Mouse (Mus musculus): ENCODE measurements at regions not wholly inside any gene's neighbourhood (a gene's known extent, or its start where the extent isn't known, plus 50 kb on each side); places are given as distances from the start of the nearest gene placed in this dataset.

GRCm38 (mm10) chr8:125342521-125342920, 227.1 kb downstream of the Sipa1l2 start:
- no peaks in the 10 kb centered on the region for H3K9me3 ChIP-seq
- 81% methylated on average over 9 of the region's 9 CpGs for WGBS
- H3K36me3 ChIP-seq = no peaks in the 10 kb centered on the region
- no peak overlapping the region for H3K27ac ChIP-seq
- H3K9ac ChIP-seq (replicated peaks) = no peak overlapping the region
- H3K4me2 ChIP-seq = no peak overlapping the region
- peaks cover 27% of the 10 kb centered on the region for H3K27me3 ChIP-seq
- H3K4me3 ChIP-seq (replicated peaks) = no peak overlapping the region
- peaks cover 9% of the 10 kb centered on the region for H3K4me1 ChIP-seq (replicated peaks)
- no peak for ATAC-seq (ENCODE audit: insufficient number of reproducible peaks, insufficient read depth, low FRiP score, low TSS enrichment, low read depth)

GRCm38 (mm10) chr8:125341606-125342005, 228.0 kb downstream of the Sipa1l2 start:
- peaks cover 18% of the 10 kb centered on the region for H3K4me1 ChIP-seq (replicated peaks)
- peaks cover 22% of the 10 kb centered on the region for H3K27me3 ChIP-seq
- H3K36me3 ChIP-seq = no peaks in the 10 kb centered on the region
- no peak overlapping the region for H3K4me2 ChIP-seq
- H3K9ac ChIP-seq (replicated peaks) = no peak overlapping the region
- H3K27ac ChIP-seq = no peak overlapping the region
- WGBS = 91% methylated on average over 4 of the region's 4 CpGs
- no peaks in the 10 kb centered on the region for H3K9me3 ChIP-seq
- ATAC-seq (ENCODE audit: insufficient number of reproducible peaks, insufficient read depth, low FRiP score, low TSS enrichment, low read depth) = no peak
- no peak overlapping the region for H3K4me3 ChIP-seq (replicated peaks)

GRCm38 (mm10) chr8:125338222-125338621, 231.4 kb downstream of the Sipa1l2 start:
- 21% methylated on average over 6 of the region's 6 CpGs for WGBS
- Histone ChIP-seq H3K27ac (no peak overlapping the region), H3K9me3 (no peaks in the 10 kb centered on the region), H3K4me1 (replicated peaks) (peaks cover 20% of the 10 kb centered on the region), H3K36me3 (no peaks in the 10 kb centered on the region), H3K9ac (replicated peaks) (no peak overlapping the region), H3K4me2 (no peak overlapping the region), H3K27me3 (peaks cover 13% of the 10 kb centered on the region), H3K4me3 (replicated peaks) (no peak overlapping the region)
- ATAC-seq (ENCODE audit: insufficient number of reproducible peaks, insufficient read depth, low FRiP score, low TSS enrichment, low read depth) = no peak

GRCm38 (mm10) chr8:125337444-125338077, 232.0 kb downstream of the Sipa1l2 start:
- Histone ChIP-seq H3K4me1 (replicated peaks) (peaks cover 20% of the 10 kb centered on the region), H3K4me3 (replicated peaks) (no peak overlapping the region), H3K27ac (no peak overlapping the region), H3K27me3 (peaks cover 13% of the 10 kb centered on the region), H3K36me3 (no peaks in the 10 kb centered on the region), H3K9ac (replicated peaks) (no peak overlapping the region), H3K4me2 (no peak overlapping the region), H3K9me3 (no peaks in the 10 kb centered on the region)
- 24% methylated on average over 18 of the region's 18 CpGs for WGBS
- no peak for ATAC-seq (ENCODE audit: insufficient number of reproducible peaks, insufficient read depth, low FRiP score, low TSS enrichment, low read depth)

GRCm38 (mm10) chr8:125336799-125337198, 232.8 kb downstream of the Sipa1l2 start:
- ATAC-seq (ENCODE audit: insufficient number of reproducible peaks, insufficient read depth, low FRiP score, low TSS enrichment, low read depth) = no peak
- Histone ChIP-seq H3K27me3 (peaks cover 13% of the 10 kb centered on the region), H3K4me1 (replicated peaks) (peaks cover 20% of the 10 kb centered on the region), H3K4me3 (replicated peaks) (no peak overlapping the region), H3K9ac (replicated peaks) (no peak overlapping the region), H3K4me2 (no peak overlapping the region), H3K27ac (no peak overlapping the region), H3K9me3 (no peaks in the 10 kb centered on the region), H3K36me3 (no peaks in the 10 kb centered on the region)
- WGBS = 60% methylated on average over 3 of the region's 3 CpGs

GRCm38 (mm10) chr8:125335575-125336370, 233.8 kb downstream of the Sipa1l2 start:
- peaks cover 20% of the 10 kb centered on the region for H3K4me1 ChIP-seq (replicated peaks)
- no peak overlapping the region for H3K9ac ChIP-seq (replicated peaks)
- no peaks in the 10 kb centered on the region for H3K36me3 ChIP-seq
- H3K9me3 ChIP-seq = no peaks in the 10 kb centered on the region
- ATAC-seq (ENCODE audit: insufficient number of reproducible peaks, insufficient read depth, low FRiP score, low TSS enrichment, low read depth) = no peak
- 79% methylated on average over 28 of the region's 28 CpGs for WGBS
- H3K4me3 ChIP-seq (replicated peaks) = no peak overlapping the region
- H3K27ac ChIP-seq = no peak overlapping the region
- peaks cover 5% of the 10 kb centered on the region; the same call in 1 of the 2 replicates for H3K27me3 ChIP-seq
- no peak overlapping the region for H3K4me2 ChIP-seq

- peaks cover 20% of the 10 kb centered on the region for H3K4me1 ChIP-seq (replicated peaks)
- no peaks in the 10 kb centered on the region for H3K36me3 ChIP-seq
- no peak overlapping the region for H3K4me2 ChIP-seq
- H3K27ac ChIP-seq = no peak overlapping the region
- no peak for ATAC-seq (ENCODE audit: insufficient number of reproducible peaks, insufficient read depth, low FRiP score, low TSS enrichment, low read depth)
- no peaks in the 10 kb centered on the region for H3K9me3 ChIP-seq
- no peak overlapping the region for H3K9ac ChIP-seq (replicated peaks)
- no peak overlapping the region for H3K4me3 ChIP-seq (replicated peaks)
- WGBS = 43% methylated on average over 6 of the region's 6 CpGs
- H3K27me3 ChIP-seq = no peaks in the 10 kb centered on the region; the same call in 1 of the 2 replicates
Measured at GRCm38 (mm10) chr8:125335171-125335570, 234.4 kb downstream of the Sipa1l2 start.

GRCm38 (mm10) chr8:125330638-125331037, 239.0 kb downstream of the Sipa1l2 start:
- WGBS = 43% methylated on average over 6 of the region's 6 CpGs
- Histone ChIP-seq H3K27me3 (peaks cover 8% of the 10 kb centered on the region; the same call in 1 of the 2 replicates), H3K4me2 (no peak overlapping the region), H3K9ac (replicated peaks) (no peak overlapping the region), H3K36me3 (no peaks in the 10 kb centered on the region), H3K4me3 (replicated peaks) (no peak overlapping the region), H3K4me1 (replicated peaks) (peaks cover 21% of the 10 kb centered on the region), H3K27ac (no peak overlapping the region), H3K9me3 (no peaks in the 10 kb centered on the region)
- no peak for ATAC-seq (ENCODE audit: insufficient number of reproducible peaks, insufficient read depth, low FRiP score, low TSS enrichment, low read depth)

GRCm38 (mm10) chr8:125328650-125329049, 241.0 kb downstream of the Sipa1l2 start:
- Histone ChIP-seq H3K27me3 (peaks cover 10% of the 10 kb centered on the region; the same call in 1 of the 2 replicates), H3K9me3 (no peaks in the 10 kb centered on the region), H3K4me2 (no peak overlapping the region), H3K27ac (no peak overlapping the region), H3K36me3 (no peaks in the 10 kb centered on the region), H3K4me1 (replicated peaks) (peaks cover 28% of the 10 kb centered on the region), H3K9ac (replicated peaks) (no peak overlapping the region), H3K4me3 (replicated peaks) (no peak overlapping the region)
- ATAC-seq (ENCODE audit: insufficient number of reproducible peaks, insufficient read depth, low FRiP score, low TSS enrichment, low read depth) = no peak
- 88% methylated on average over 4 of the region's 4 CpGs for WGBS

- no peak overlapping the region for H3K4me2 ChIP-seq
- peaks cover 28% of the 10 kb centered on the region for H3K4me1 ChIP-seq (replicated peaks)
- H3K27ac ChIP-seq = no peak overlapping the region
- no peak overlapping the region for H3K9ac ChIP-seq (replicated peaks)
- H3K4me3 ChIP-seq (replicated peaks) = no peak overlapping the region
- H3K27me3 ChIP-seq = peaks cover 10% of the 10 kb centered on the region; the same call in 1 of the 2 replicates
- no peaks in the 10 kb centered on the region for H3K9me3 ChIP-seq
- no peak for ATAC-seq (ENCODE audit: insufficient number of reproducible peaks, insufficient read depth, low FRiP score, low TSS enrichment, low read depth)
- 71% methylated on average over 13 of the region's 13 CpGs for WGBS
- no peaks in the 10 kb centered on the region for H3K36me3 ChIP-seq
Measured at GRCm38 (mm10) chr8:125327551-125328262, 241.9 kb downstream of the Sipa1l2 start.

GRCm38 (mm10) chr8:125327006-125327405, 242.6 kb downstream of the Sipa1l2 start:
- peaks cover 28% of the 10 kb centered on the region for H3K4me1 ChIP-seq (replicated peaks)
- 77% methylated on average over 6 of the region's 6 CpGs for WGBS
- peaks cover 10% of the 10 kb centered on the region; the same call in 1 of the 2 replicates for H3K27me3 ChIP-seq
- H3K9me3 ChIP-seq = no peaks in the 10 kb centered on the region
- no peak overlapping the region for H3K9ac ChIP-seq (replicated peaks)
- no peak overlapping the region for H3K4me2 ChIP-seq
- no peak overlapping the region for H3K27ac ChIP-seq
- H3K36me3 ChIP-seq = no peaks in the 10 kb centered on the region
- no peak overlapping the region for H3K4me3 ChIP-seq (replicated peaks)
- no peak for ATAC-seq (ENCODE audit: insufficient number of reproducible peaks, insufficient read depth, low FRiP score, low TSS enrichment, low read depth)
